Mouse (Mus musculus): Measurements from ENCODE around the gene Gm21985.

GRCm38 (mm10) chr2:112264364-112264763, 1.8 kb upstream of the Gm21985 start:
- no peak for TF ChIP-seq CTCF (IDR thresholded peaks at IDR 0.05; ENCODE audit: extremely low read depth, insufficient read length, insufficient replicate concordance, low read depth, low read length)
- no peak for TF ChIP-seq POLR2A (IDR thresholded peaks at IDR 0.05; ENCODE audit: low read depth, low read length)
